Mouse (Mus musculus): ENCODE data around the gene Adgrv1. TPM values are rescaled to one million over a fixed set of nuclear protein-coding genes. Genes with fewer than 3 reads are reported as not detected.
"Not testable (repeated sequence)": the region's sequence is repeated elsewhere in the genome, so short reads cannot be mapped to it uniquely, and the experiment has no call there.

Adgrv1 gene
- polyA plus RNA-seq (2015; fragmentation: Nextera tagmentation; extraction: Ambion mirVana), result 1.2 and 2.0 TPM in 2 replicates

DNA sequence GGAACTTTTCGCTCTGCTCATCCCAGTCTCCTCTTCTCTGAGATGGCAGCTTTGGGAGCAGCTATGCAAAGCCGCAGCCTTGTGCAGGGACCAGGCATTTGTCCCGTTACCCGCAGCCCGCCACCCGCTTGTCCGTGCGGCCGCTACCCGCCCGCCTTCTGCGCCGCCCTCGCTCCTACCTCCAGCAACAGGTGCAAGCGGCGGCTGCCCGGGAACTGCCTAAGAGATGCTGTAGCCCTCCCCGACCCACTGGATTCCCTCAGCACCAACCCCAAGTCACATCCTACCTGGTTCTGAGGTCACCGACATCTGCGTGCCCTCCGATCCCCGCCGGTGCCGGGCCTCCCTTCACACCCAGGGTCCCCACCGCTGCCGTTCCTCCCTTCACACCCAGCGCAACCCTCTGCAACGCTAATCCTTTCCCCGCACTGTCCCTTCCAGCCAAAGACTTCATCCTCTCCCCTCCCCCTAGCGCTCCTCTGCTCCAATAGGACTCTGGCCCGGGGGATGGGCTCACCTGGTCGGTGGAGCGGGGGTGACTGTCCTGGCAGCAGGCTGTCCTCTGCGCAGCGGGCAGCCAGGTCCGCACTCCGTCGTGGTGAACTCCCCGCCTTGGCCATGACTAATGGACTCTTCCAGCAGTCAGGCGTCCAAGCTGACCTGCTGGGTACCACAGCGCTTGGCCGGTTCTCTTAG lies at the start of gene Adgrv1:
Gene Adgrv1, minus strand, starts transcription at position 435 of the 696 bp plus-strand sequence.
- WGBS, result 2% methylated on average over 42 of the region's 42 CpGs
- H3K27me3 ChIP-seq, result peaks cover 17% of the 10 kb centered on the region
- H3K4me2 ChIP-seq (replicated peaks), result peak within 1 kb of the TSS; percentile 60
- H3K9me3 ChIP-seq (replicated peaks), result no peaks in the 10 kb centered on the region
- H3K4me3 ChIP-seq (replicated peaks), result peak within 1 kb of the TSS; percentile 41
- peaks cover 8% of the 10 kb centered on the region for H3K4me1 ChIP-seq
- H3K9ac ChIP-seq, result no peak within 1 kb of the TSS
- H3K27ac ChIP-seq (replicated peaks), result no peak within 1 kb of the TSS
- no peaks in the 10 kb centered on the region for H3K36me3 ChIP-seq
- ATAC-seq (ENCODE audit: insufficient number of reproducible peaks, low FRiP score, low TSS enrichment, low read depth), result peak; percentile 93

DNA sequence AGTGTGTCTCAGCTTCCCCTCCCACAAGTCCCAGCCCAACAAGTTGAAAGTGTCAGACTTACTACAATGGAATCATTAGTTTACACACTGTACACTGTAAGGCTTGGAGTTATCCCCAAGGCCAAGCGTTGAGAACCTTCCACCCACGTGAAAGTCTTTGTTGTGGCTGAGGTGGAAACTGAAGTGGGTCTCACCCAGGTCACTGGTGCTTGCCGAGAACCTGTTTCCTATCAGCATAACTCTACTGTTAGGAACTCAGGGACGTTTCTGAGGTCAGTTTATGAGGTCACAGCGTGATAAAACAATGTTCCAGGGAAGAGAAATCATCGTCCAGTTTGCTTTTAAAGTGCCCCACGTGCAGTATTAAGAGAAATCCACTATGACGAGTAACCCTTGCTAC lies 42.4 kb upstream of the Adgrv1 start:
- WGBS, result 81% methylated on average over 8 of the region's 8 CpGs
- no peaks in the 10 kb centered on the region for H3K27me3 ChIP-seq
- no peak overlapping the region for H3K27ac ChIP-seq (replicated peaks)
- H3K9me3 ChIP-seq (replicated peaks), result no peaks in the 10 kb centered on the region
- no peak for ATAC-seq (ENCODE audit: insufficient number of reproducible peaks, low FRiP score, low TSS enrichment, low read depth)
- H3K4me1 ChIP-seq, result no peaks in the 10 kb centered on the region
- no peak overlapping the region for H3K9ac ChIP-seq
- peaks cover 39% of the 10 kb centered on the region for H3K36me3 ChIP-seq
- H3K4me2 ChIP-seq (replicated peaks), result no peak overlapping the region
- H3K4me3 ChIP-seq (replicated peaks), result no peak overlapping the region

DNA sequence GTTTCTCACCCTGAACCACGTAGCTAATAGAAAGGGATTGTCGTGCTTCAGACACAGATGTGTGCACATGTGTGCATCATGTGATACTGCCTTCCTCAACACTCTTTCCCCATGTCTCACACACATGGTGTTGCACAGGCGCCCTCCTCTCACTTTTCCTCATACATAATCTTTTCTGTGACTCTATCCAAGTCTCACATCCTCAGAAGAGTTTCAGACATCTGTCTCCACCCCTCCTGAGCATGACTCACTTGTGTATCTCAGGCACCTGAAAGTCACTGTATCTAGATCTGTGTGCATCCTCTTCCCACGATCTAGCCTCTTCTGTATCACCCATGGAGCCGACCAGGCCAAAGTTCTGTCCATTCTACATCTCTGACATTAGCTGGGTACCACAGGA lies 34.8 kb upstream of the Adgrv1 start:
- Histone ChIP-seq H3K27me3 (no peaks in the 10 kb centered on the region), H3K27ac (replicated peaks) (no peak overlapping the region), H3K9me3 (replicated peaks) (no peaks in the 10 kb centered on the region), H3K4me1 (no peaks in the 10 kb centered on the region), H3K36me3 (peaks cover 47% of the 10 kb centered on the region), H3K4me2 (replicated peaks) (no peak overlapping the region), H3K4me3 (replicated peaks) (no peak overlapping the region), H3K9ac (no peak overlapping the region)
- WGBS, result 92% methylated on average over 5 of the region's 5 CpGs
- no peak for ATAC-seq (ENCODE audit: insufficient number of reproducible peaks, low FRiP score, low TSS enrichment, low read depth)

DNA sequence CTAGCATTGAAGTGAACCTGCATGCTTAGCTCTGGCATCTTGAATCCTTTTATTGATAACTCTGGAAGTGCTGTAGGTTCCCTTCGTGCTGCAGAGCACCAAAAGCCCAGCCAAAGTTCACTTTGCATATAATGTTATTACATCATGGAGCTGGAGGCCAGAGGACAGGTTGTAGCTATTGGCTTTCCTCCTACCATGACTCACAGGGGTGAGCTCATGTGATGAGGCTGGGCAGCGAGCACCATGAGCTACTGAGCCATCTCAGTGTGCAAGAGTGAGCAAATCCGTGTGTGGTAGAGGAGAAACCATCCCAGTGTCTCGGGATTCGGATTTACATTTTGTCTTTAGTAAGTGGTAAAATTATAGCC lies 31.4 kb upstream of the Adgrv1 start:
- 82% methylated on average over 5 of the region's 5 CpGs for WGBS
- no peak for ATAC-seq (ENCODE audit: insufficient number of reproducible peaks, low FRiP score, low TSS enrichment, low read depth)
- Histone ChIP-seq H3K9ac (no peak overlapping the region), H3K4me3 (replicated peaks) (no peak overlapping the region), H3K36me3 (peaks cover 41% of the 10 kb centered on the region), H3K27ac (replicated peaks) (no peak overlapping the region), H3K9me3 (replicated peaks) (no peaks in the 10 kb centered on the region), H3K4me2 (replicated peaks) (no peak overlapping the region), H3K27me3 (no peaks in the 10 kb centered on the region), H3K4me1 (0 out of 2 replicates have a peak, but pooled peaks cover 5% of the 10 kb centered on the region)

DNA sequence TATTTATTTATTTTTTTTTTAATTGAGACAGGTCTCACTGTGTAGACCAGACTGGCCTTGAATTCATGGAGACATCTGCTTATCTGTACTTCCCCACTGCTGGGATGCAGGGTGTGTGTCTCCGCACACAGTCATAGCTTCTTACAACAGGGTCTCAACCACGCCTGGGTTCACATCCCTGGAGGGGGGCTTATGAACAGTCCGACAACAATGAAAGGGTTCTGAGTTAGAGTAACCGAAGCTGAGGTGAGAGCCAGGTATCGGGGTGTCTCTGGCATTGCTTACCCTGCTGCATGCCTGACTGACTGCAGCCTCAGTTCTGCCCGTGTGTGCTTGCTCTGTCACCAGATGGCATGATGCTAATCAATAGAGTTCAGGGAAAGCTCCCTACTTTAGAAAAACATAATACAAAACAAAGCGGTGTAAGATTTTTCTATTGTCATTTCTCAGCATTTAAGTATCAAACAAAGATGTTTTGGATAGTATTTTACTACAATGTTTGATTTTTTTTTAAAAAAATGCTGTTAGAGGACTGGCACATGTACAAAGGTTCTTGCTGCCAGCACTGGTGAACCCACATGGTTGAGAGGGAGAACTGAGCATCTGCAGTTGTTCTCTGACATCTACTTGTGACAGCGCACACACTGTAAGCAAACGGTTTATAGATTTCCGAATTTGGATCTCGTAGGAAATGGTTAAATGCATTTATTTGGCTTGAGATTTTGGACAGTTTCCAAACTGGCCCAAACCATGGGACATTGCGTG lies 30.8 kb upstream of the Adgrv1 start:
- Histone ChIP-seq H3K27ac (replicated peaks) (no peak overlapping the region), H3K4me1 (peaks cover 10% of the 10 kb centered on the region; the same call in 1 of the 2 replicates), H3K9me3 (replicated peaks) (no peaks in the 10 kb centered on the region), H3K27me3 (no peaks in the 10 kb centered on the region), H3K4me2 (replicated peaks) (no peak overlapping the region), H3K4me3 (replicated peaks) (no peak overlapping the region), H3K9ac (no peak overlapping the region), H3K36me3 (peaks cover 37% of the 10 kb centered on the region)
- WGBS, result 83% methylated on average over 12 of the region's 12 CpGs
- 0 out of 2 replicates have a peak, but pooled peaks have one; percentile 34 for ATAC-seq (ENCODE audit: insufficient number of reproducible peaks, low FRiP score, low TSS enrichment, low read depth)

DNA sequence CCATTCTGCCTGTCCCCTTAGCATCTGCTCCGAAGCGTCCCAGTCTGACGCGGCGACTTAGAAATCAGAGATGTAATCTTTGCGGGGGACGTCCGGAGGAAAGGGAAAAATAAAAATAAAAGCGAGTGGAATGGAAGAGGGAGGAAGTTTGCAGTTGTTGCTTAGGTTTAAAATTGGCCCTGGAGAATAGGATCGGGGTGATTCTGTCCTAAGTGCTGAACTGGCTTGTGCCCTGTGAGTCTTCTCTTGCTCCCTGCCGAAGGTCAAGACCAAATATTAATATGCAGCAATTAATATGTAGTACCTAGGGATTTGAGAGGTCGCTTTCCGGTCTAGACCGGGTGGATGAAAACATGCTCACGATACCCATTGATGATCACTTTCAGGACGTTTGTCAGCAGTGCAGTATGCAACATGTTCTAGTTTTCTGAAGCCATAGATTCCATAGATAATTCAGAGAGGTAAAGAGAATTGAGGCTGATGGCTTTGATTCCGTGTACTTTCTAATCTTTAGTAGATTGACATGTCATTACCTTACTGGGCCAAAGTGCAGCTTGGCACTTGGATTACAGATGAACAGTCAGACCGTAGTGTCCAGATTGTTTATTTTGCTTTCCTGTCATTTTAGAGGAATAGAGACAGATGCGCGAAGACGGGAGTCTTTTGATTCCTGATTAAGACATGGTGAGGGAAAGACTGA lies 25.2 kb upstream of the Adgrv1 start:
- Histone ChIP-seq H3K9me3 (replicated peaks) (no peaks in the 10 kb centered on the region), H3K4me1 (peaks cover 24% of the 10 kb centered on the region), H3K36me3 (0 out of 2 replicates have a peak, but pooled peaks cover 3% of the 10 kb centered on the region), H3K4me3 (replicated peaks) (peak overlapping the region; percentile 58), H3K4me2 (replicated peaks) (peak overlapping the region; percentile 62), H3K9ac (peak overlapping the region; percentile 44), H3K27ac (replicated peaks) (peak overlapping the region; percentile 76), H3K27me3 (no peaks in the 10 kb centered on the region)
- 6% methylated on average over 21 of the region's 21 CpGs for WGBS
- no peak for ATAC-seq (ENCODE audit: insufficient number of reproducible peaks, low FRiP score, low TSS enrichment, low read depth)

DNA sequence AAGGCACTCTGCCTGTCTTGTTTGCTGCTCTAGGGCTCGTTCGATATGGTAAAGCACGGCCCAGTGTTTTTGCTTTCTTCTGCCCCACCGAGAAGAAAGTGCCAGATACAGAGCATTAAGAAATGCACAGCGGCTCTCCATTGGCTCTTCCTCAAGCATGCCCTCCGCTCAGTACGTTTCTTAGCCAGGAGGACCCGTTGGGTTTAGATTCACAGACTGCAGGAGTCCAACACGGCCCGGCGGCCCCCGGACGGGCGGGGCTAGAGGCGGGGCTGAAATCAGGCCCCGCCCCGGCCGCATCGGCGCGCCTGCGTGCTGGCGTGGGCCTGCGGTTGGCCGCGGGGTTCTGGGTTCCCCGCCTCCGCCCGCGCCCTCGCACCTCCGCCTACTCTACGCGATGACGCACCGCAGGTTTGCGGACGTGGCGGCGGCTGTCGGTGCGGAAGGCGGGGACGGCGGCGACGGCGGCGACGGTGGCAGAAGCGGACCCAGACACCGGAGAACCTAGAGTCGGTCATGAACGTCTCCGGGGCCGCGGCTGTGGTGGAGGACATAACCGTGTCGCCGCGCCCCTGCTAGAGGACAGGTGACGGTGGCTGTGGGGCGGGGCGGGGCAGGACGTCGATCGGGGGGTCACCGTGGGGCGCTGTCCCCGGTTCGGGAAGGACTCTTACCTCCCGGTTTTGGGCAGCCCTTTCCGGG lies 24.5 kb upstream of the Adgrv1 start, which contains the start of gene Lysmd3:
Gene Lysmd3, plus strand, starts transcription at position 313 of the 702 bp plus-strand sequence.
- no peaks in the 10 kb centered on the region for H3K9me3 ChIP-seq (replicated peaks)

DNA sequence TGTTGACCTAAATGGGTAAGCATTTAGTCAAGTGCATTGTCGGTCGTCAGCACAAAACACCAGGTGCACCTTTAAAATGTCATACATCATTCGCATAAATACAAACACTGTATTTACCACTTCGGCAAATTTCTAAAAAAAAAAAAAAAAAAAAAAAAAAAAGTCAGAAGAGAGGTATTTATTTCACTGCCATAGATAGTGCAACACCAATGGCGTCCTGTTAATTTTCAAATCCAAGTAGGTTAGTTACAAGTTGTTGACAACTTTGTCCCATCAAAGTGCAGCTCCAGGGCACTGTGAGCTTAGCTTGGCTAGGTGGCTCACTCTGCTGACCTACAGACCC lies 24.0 kb upstream of the Adgrv1 start:
- peak overlapping the region; percentile 89 for H3K27ac ChIP-seq (replicated peaks)
- 0 out of 2 replicates have a peak, but pooled peaks cover 3% of the 10 kb centered on the region for H3K36me3 ChIP-seq
- H3K4me3 ChIP-seq (replicated peaks), result peak overlapping the region; percentile 58
- H3K4me1 ChIP-seq, result peaks cover 24% of the 10 kb centered on the region
- peak overlapping the region; percentile 44 for H3K9ac ChIP-seq
- no peak for ATAC-seq (ENCODE audit: insufficient number of reproducible peaks, low FRiP score, low TSS enrichment, low read depth)
- 24% methylated on average over 5 of the region's 5 CpGs for WGBS
- no peaks in the 10 kb centered on the region for H3K27me3 ChIP-seq
- peak overlapping the region; percentile 62 for H3K4me2 ChIP-seq (replicated peaks)
- H3K9me3 ChIP-seq (replicated peaks), result no peaks in the 10 kb centered on the region

More for the DNA sequence above, 24.5 kb upstream of the Adgrv1 start, which contains the start of gene Lysmd3:
- H3K27ac ChIP-seq (replicated peaks), result peak within 1 kb of the TSS; percentile 89
- 0 out of 2 replicates have a peak, but pooled peaks cover 3% of the 10 kb centered on the region for H3K36me3 ChIP-seq
- peak within 1 kb of the TSS; percentile 62 for H3K4me2 ChIP-seq (replicated peaks)
- peak; percentile 100 for ATAC-seq (ENCODE audit: insufficient number of reproducible peaks, low FRiP score, low TSS enrichment, low read depth)
- no peaks in the 10 kb centered on the region for H3K27me3 ChIP-seq
- peak within 1 kb of the TSS; percentile 58 for H3K4me3 ChIP-seq (replicated peaks)
- under 1% methylated on average over 73 of the region's 73 CpGs for WGBS
- H3K9ac ChIP-seq, result peak within 1 kb of the TSS; percentile 44
- peaks cover 24% of the 10 kb centered on the region for H3K4me1 ChIP-seq

DNA sequence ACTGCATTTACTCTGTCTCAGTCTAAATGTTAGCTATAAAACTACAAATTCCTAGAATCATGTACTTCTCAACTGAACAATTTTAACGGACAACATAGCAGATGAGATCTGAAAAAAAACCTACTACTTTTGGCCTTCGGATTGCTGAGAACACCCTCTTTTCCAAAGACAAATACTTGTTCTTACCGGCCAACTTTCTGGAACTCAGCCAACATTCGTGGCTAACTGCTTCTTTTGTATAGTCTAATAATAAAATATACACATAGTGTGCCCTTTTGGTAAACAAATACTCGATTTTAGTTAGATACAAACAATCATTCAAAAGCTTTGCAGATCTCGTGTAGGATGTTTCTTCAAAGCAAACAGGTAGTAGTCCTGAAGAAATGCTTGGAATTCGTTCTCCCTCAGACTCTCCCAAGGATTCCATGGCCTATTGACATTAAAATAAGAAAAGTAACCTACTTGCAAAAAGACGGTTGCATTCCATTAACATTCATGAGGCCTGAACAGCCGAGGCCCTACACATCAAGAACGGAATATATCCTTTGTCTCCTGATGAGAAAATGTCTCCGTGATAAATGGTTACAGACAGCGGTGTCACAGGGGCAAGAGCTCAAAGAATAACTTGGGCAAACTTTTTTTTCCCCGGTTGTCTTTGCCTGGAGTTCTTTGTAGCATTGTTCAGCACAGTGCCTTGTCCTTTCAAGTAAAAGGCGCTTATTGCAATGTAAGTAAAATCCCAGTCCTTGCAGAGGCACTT lies 23.3 kb upstream of the Adgrv1 start:
- no peaks in the 10 kb centered on the region for H3K27me3 ChIP-seq
- peaks cover 24% of the 10 kb centered on the region for H3K4me1 ChIP-seq
- no peaks in the 10 kb centered on the region for H3K9me3 ChIP-seq (replicated peaks)
- H3K27ac ChIP-seq (replicated peaks), result no peak overlapping the region
- no peak overlapping the region for H3K9ac ChIP-seq
- peak overlapping the region; percentile 62; the same call in 1 of the 2 replicates for H3K4me2 ChIP-seq (replicated peaks)
- 0 out of 2 replicates have a peak, but pooled peaks cover 3% of the 10 kb centered on the region for H3K36me3 ChIP-seq
- no peak overlapping the region for H3K4me3 ChIP-seq (replicated peaks)
- ATAC-seq (ENCODE audit: insufficient number of reproducible peaks, low FRiP score, low TSS enrichment, low read depth), result no peak
- 31% methylated on average over 14 of the region's 14 CpGs for WGBS

DNA sequence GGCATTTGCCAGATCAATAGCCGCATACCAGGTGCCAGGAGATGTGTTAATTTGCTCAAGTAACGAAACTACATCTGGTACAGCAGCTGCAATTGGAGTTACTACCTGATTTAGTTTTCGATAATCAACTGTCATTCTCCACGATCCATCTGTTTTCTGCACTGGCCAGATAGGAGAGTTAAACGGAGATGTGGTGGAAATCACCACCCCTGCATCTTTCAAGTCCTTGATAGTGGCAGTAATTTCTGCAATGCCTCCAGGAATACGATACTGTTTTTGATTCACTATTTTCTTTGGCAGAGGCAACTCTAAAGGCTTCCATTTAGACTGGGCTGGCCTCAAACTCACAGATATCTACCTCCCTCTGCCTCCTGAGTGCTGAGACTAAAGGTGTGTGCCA lies 17.4 kb upstream of the Adgrv1 start:
- ATAC-seq (ENCODE audit: insufficient number of reproducible peaks, low FRiP score, low TSS enrichment, low read depth); H3K9me3 ChIP-seq (replicated peaks); H3K27me3 ChIP-seq; H3K9ac ChIP-seq; H3K4me3 ChIP-seq (replicated peaks); H3K36me3 ChIP-seq; H3K27ac ChIP-seq (replicated peaks); H3K4me1 ChIP-seq; H3K4me2 ChIP-seq (replicated peaks): not testable (repeated sequence)
- WGBS, result 75% methylated on average over 5 of the region's 6 CpGs

All from embryonic facial prominence, embryonic 15.5 days (tissue).